Mouse (Mus musculus) thymus, postnatal 36 days (tissue): ENCODE results near the gene Scgb1a1.
A peak's percentile ranks its signal among the peaks of the same experiment; 100 is the strongest.
"Not testable (repeated sequence)": the region's sequence is repeated elsewhere in the genome, so short reads cannot be mapped to it uniquely, and the experiment has no call there.

Experiments
- DNase-seq, 2 experiments: peaks; one replicate each; pipeline ENCODE4 v3.0.0; 2022; ENCODE audit warnings: mixed read lengths in 2 of 2

The Scgb1a1 gene

GRCm38 (mm10) chr19:9065621-9066561 is 21.9 kb downstream of the Scgb1a1 start:
- DNase-seq: peak; percentile 37 to 55

GRCm38 (mm10) chr19:9063831-9064230 is 23.9 kb downstream of the Scgb1a1 start:
- no peak for DNase-seq

- no peak for DNase-seq
Observed at GRCm38 (mm10) chr19:9062822-9063221, 24.9 kb downstream of the Scgb1a1 start.

- DNase-seq: no peak
Observed at GRCm38 (mm10) chr19:9061221-9061893, 26.4 kb downstream of the Scgb1a1 start.

- no peak for DNase-seq
Observed at GRCm38 (mm10) chr19:9060103-9060502, 27.7 kb downstream of the Scgb1a1 start.

- DNase-seq: no peak
Observed at GRCm38 (mm10) chr19:9059391-9059790, 28.4 kb downstream of the Scgb1a1 start.

GRCm38 (mm10) chr19:9058944-9059343 is 28.8 kb downstream of the Scgb1a1 start:
- no peak for DNase-seq

GRCm38 (mm10) chr19:9058331-9058884 is 29.4 kb downstream of the Scgb1a1 start:
- DNase-seq: no peak

GRCm38 (mm10) chr19:9057679-9058078 is 30.1 kb downstream of the Scgb1a1 start:
- no peak for DNase-seq

- DNase-seq: no peak
Observed at GRCm38 (mm10) chr19:9055703-9056355, 31.9 kb downstream of the Scgb1a1 start.

GRCm38 (mm10) chr19:9055153-9055552 is 32.6 kb downstream of the Scgb1a1 start:
- DNase-seq: peak; percentile 43 to 65

GRCm38 (mm10) chr19:9052803-9053431 is 34.8 kb downstream of the Scgb1a1 start:
- DNase-seq: no peak

- DNase-seq: not testable (repeated sequence)
Observed at GRCm38 (mm10) chr19:9051985-9052384, 35.8 kb downstream of the Scgb1a1 start.

- no peak for DNase-seq
Observed at GRCm38 (mm10) chr19:9050294-9051229, 37.2 kb downstream of the Scgb1a1 start.

- no peak for DNase-seq
Observed at GRCm38 (mm10) chr19:9048981-9049687, 38.6 kb downstream of the Scgb1a1 start.

GRCm38 (mm10) chr19:9047946-9048387 is 39.8 kb downstream of the Scgb1a1 start:
- DNase-seq: no peak

GRCm38 (mm10) chr19:9047207-9047945 is 40.4 kb downstream of the Scgb1a1 start:
- DNase-seq: no peak

- DNase-seq: peak; percentile 18 to 26
Observed at GRCm38 (mm10) chr19:9044291-9044690, 43.5 kb downstream of the Scgb1a1 start.

GRCm38 (mm10) chr19:9043123-9043522 is 44.6 kb downstream of the Scgb1a1 start:
- DNase-seq: no peak

GRCm38 (mm10) chr19:9041074-9041473 is 46.7 kb downstream of the Scgb1a1 start:
- DNase-seq: peak; percentile 15 to 26
